Mouse (Mus musculus) bone marrow, adult 2 months (tissue): Measurements from ENCODE around the gene Zswim3. TPM values are rescaled to one million over a fixed set of nuclear protein-coding genes. Genes with fewer than 3 reads are reported as not detected.

Experiments
- H3K27ac ChIP-seq: fragments of 200-500 bp; 2 replicates; pipeline ENCODE4 v1.5.1; 2012; ENCODE audit warnings: low read depth, mild to moderate bottlenecking, control low read depth, inconsistent platforms, low read length; ENCODE audit not compliant: control insufficient read depth, poor library complexity, insufficient read depth
- H3K4me1 ChIP-seq: fragments of 200-500 bp; 2 replicates; pipeline ENCODE4 v1.6.1; 2011; ENCODE audit warnings: low read length; ENCODE audit not compliant: control insufficient read depth, insufficient read depth
- H3K4me3 ChIP-seq: fragments of 200-500 bp; replicated peaks from 2 replicates; pipeline ENCODE3; 2011; ENCODE audit warnings: mild to moderate bottlenecking, low read depth, low read length, control low read depth; ENCODE audit not compliant: control insufficient read depth
- CTCF ChIP-seq: fragments of 200-500 bp; IDR thresholded peaks from 2 replicates; pipeline ENCODE4 v1.5.1; 2011; ENCODE audit warnings: low read length, control low read depth; ENCODE audit not compliant: control insufficient read depth, insufficient read depth
- POLR2A ChIP-seq: fragments of 200-500 bp; IDR thresholded peaks from 2 replicates; pipeline ENCODE4 v1.6.1; 2011; ENCODE audit warnings: low read depth, mild to moderate bottlenecking, control low read depth, low read length, borderline replicate concordance; ENCODE audit not compliant: control insufficient read depth
- WGBS: fragments of 180-500 bp; shearing (Covaris S2); methylation state at CpG from one replicate; pipeline ENCODE4 v1.1.7; 2018; 5-methylcytosine and 5-hydroxymethylcytosine counted together
- polyA plus RNA-seq: library from polyadenylated mRNA; stranded (reverse); fragments of >200 nt; gene quantifications from 2 replicates; pipeline ENCODE4 v1.2.4, GENCODE M21; 2011; ENCODE audit warnings: low replicate concordance; ENCODE audit not compliant: missing spikeins, insufficient read depth, insufficient read length

Gene Zswim3
- polyA plus RNA-seq, 1 experiment = 4.4 TPM

DNA sequence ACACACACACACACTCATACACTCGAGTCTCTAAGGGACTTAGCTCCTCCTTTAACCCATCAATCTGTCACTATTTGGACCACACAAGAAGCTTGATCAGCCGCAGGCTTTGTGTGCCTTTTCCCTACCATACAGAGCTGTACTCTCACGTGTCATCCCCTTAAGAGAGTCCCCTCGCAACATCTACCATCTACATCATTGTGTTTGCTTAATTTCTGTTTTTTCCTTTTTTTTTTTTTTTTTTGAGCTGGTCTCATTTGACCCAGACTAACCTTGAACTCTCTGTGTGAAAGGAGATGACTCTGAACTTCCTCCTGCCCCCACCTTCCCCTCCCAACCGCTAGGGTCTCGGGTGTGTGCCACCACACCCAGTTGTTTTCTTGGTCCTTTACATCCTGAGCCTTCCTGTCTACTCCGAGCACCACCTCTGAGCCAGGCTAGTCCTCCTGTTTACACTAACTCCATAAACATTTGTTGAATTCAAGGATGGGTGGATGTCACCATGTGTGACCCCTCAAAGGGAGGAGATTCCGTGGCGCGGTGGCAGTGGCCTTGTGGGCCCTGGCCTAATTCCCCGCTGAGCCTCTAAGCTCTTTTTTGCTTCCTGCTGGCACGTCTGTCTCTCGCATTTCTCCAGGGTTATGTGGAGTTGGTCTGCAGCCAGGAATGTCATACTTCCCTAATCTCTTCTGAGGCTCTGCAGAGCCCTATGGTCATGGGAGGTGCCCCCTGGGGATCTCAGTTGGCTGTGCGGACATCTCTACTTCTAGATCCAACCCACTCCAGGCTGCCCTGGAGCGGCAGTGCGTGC lies 62.0 kb downstream of the Zswim3 start:
- 18% methylated on average over 16 of the region's 16 CpGs for WGBS
- TF ChIP-seq CTCF (no peak), POLR2A (no peak)
- H3K4me1 ChIP-seq = peaks cover 7% of the 10 kb centered on the region
- no peak overlapping the region for H3K4me3 ChIP-seq
- peak overlapping the region; percentile 82 for H3K27ac ChIP-seq

DNA sequence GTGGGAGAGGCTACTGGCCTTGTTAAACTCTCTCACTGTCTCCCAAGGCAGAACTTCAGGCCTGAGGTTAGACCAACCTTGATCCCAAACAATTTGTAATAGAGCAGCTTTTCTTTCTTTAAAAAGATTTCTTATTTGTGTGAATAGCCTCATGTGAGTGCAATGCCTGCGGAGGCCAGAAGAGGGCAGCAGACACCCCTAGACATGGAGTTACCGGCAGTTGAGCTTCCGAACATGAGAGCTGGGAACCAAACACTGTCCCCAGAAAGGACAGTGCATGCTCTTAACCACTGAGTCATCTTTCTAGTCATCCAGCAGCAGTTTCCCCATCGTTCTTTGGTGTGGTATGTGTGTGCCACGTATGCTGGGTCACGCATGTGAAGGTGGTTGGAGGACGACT lies 62.7 kb downstream of the Zswim3 start:
- peak; percentile 62 for TF ChIP-seq CTCF
- no peak for TF ChIP-seq POLR2A
- Histone ChIP-seq H3K4me3 (no peak overlapping the region), H3K27ac (peak overlapping the region; percentile 82), H3K4me1 (peaks cover 7% of the 10 kb centered on the region)
- 94% methylated on average over 7 of the region's 7 CpGs for WGBS

DNA sequence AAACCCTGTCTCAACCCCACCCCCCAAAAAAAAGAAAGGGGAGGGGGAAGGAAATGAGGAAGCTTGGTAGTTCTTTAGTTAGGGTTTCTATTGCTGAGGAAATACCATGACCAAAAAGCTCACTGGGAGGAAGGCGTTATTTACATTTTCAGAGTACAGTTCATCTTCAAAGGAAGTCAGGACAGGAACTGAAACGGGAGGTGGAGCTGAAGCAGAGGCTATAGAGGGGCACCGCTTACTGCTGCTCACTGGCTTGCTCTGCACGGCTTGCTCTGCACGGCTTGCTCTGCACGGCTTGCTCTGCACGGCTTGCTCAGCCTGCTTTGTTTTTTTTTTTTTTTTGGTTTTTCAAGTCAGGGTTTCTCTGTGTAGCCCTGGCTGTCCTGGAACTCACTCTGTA lies 63.6 kb downstream of the Zswim3 start:
- Histone ChIP-seq H3K4me3 (no peak overlapping the region), H3K4me1 (peaks cover 7% of the 10 kb centered on the region), H3K27ac (peak overlapping the region; percentile 82)
- WGBS = 21% methylated on average over 7 of the region's 7 CpGs
- TF ChIP-seq POLR2A = peak; percentile 43; the same call in 1 of the 2 replicates
- no peak for TF ChIP-seq CTCF

Other genes with a start within 250 kb of the Zswim3 start
- gene Wfdc2, start 242.7 kb upstream of the Zswim3 start, polyA plus RNA-seq = 2.8 TPM in 1 of 2 replicates, not detected in the other
- gene Spint3, start 231.6 kb upstream of the Zswim3 start, polyA plus RNA-seq = not detected in 2 replicates
- not detected in 2 replicates for gene Wfdc6a, start 219.7 kb upstream of the Zswim3 start, polyA plus RNA-seq
- gene Eppin, start 211.5 kb upstream of the Zswim3 start, polyA plus RNA-seq = not detected in 2 replicates
- gene Wfdc6b, start 191.6 kb upstream of the Zswim3 start, polyA plus RNA-seq = not detected in 2 replicates
- not detected in 2 replicates for gene Wfdc8, start 191.5 kb upstream of the Zswim3 start, polyA plus RNA-seq
- not detected in 2 replicates for gene Wfdc16, start 166.3 kb upstream of the Zswim3 start, polyA plus RNA-seq
- not detected in 2 replicates for gene Wfdc10, start 149.1 kb upstream of the Zswim3 start, polyA plus RNA-seq
- not detected in 2 replicates for gene Wfdc9, start 148.5 kb upstream of the Zswim3 start, polyA plus RNA-seq
- not detected in 2 replicates for gene Wfdc11, start 131.0 kb upstream of the Zswim3 start, polyA plus RNA-seq
- gene Wfdc13, start 120.0 kb upstream of the Zswim3 start, polyA plus RNA-seq = not detected in 2 replicates
- gene Spint4, start 106.6 kb upstream of the Zswim3 start, polyA plus RNA-seq = not detected in 2 replicates
- gene Spint5, start 89.8 kb upstream of the Zswim3 start, polyA plus RNA-seq = not detected in 2 replicates
- 2.1 and 2.2 TPM in 2 replicates for gene Wfdc3, start 59.2 kb upstream of the Zswim3 start, polyA plus RNA-seq
- 35.3 and 47.6 TPM in 2 replicates for gene Dnttip1, start 59.1 kb upstream of the Zswim3 start, polyA plus RNA-seq
- gene Ube2c, start 35.2 kb upstream of the Zswim3 start, polyA plus RNA-seq = 261 and 459 TPM in 2 replicates
- gene Tnnc2, start 25.1 kb upstream of the Zswim3 start, polyA plus RNA-seq = 9.6 and 12.2 TPM in 2 replicates
- gene Snx21, start 19.3 kb upstream of the Zswim3 start, polyA plus RNA-seq = 2.3 and 5.8 TPM in 2 replicates
- gene Acot8, start 216 bp upstream of the Zswim3 start, polyA plus RNA-seq = 16.5 and 36.5 TPM in 2 replicates
- 2.1 and 3.7 TPM in 2 replicates for gene Zswim1, start 17.6 kb downstream of the Zswim3 start, polyA plus RNA-seq
- not detected in 2 replicates for gene Spata25, start 23.4 kb downstream of the Zswim3 start, polyA plus RNA-seq
- 61.0 and 109 TPM in 2 replicates for gene Ctsa, start 27.8 kb downstream of the Zswim3 start, polyA plus RNA-seq
- gene Neurl2, start 28.4 kb downstream of the Zswim3 start, polyA plus RNA-seq = 0.97 TPM in 1 of 2 replicates, not detected in the other
- gene Pltp, start 52.6 kb downstream of the Zswim3 start, polyA plus RNA-seq = 2.4 and 6.5 TPM in 2 replicates
- 24.8 and 31.6 TPM in 2 replicates for gene Pcif1, start 74.2 kb downstream of the Zswim3 start, polyA plus RNA-seq
- 17.1 and 35.2 TPM in 2 replicates for gene Zfp335, start 106.7 kb downstream of the Zswim3 start, polyA plus RNA-seq
- gene Mmp9, start 135.7 kb downstream of the Zswim3 start, polyA plus RNA-seq = 173 and 363 TPM in 2 replicates
- gene Slc12a5, start 155.7 kb downstream of the Zswim3 start, polyA plus RNA-seq = 3.6 and 5.1 TPM in 2 replicates
- gene Ncoa5, start 229.8 kb downstream of the Zswim3 start, polyA plus RNA-seq = 15.9 and 30.7 TPM in 2 replicates